Mouse (Mus musculus) thymus, adult 2 months (tissue): Measurements from ENCODE around the gene Gm20662.

Experiments used
- CTCF ChIP-seq: fragments of 200-500 bp; IDR thresholded peaks from 2 replicates; pipeline ENCODE4 v1.5.1; 2012; ENCODE audit warnings: mild to moderate bottlenecking, control low read depth, low read length, moderate library complexity, borderline replicate concordance; ENCODE audit not compliant: control insufficient read depth, poor library complexity, insufficient read depth; ENCODE audit errors: extremely low read depth
- POLR2A ChIP-seq: fragments of 200-500 bp; IDR thresholded peaks from 2 replicates; pipeline ENCODE4 v1.6.1; 2012; ENCODE audit warnings: mild to moderate bottlenecking, low read length, control low read depth, moderate library complexity; ENCODE audit not compliant: control insufficient read depth, poor library complexity, insufficient read depth; ENCODE audit errors: extremely low read depth

- no peak for TF ChIP-seq CTCF
- TF ChIP-seq POLR2A = no peak
Measured at GRCm38 (mm10) chr9:108080168-108080567, 84.0 kb downstream of the Gm20662 start, which contains the start of gene Mst1.
